Mouse (Mus musculus) midbrain, embryonic 12.5 days (tissue): ENCODE measurements around the gene C1qtnf6. TPM values are rescaled to one million over a fixed set of nuclear protein-coding genes. Genes with fewer than 3 reads are reported as not detected.

Experiments used
- polyA plus RNA-seq: library from polyadenylated mRNA; unstranded; fragments of >200 nt; fragmentation: Nextera tagmentation; extraction: Ambion mirVana; gene quantifications from 2 replicates; pipeline ENCODE4 v1.2.1, GENCODE M21; 2016

Gene C1qtnf6
- polyA plus RNA-seq, 1 experiment from 2014 or later = 9.0 TPM

Other genes starting within 250 kb of the C1qtnf6 start
- gene Csf2rb2, start 225.7 kb downstream of the C1qtnf6 start, polyA plus RNA-seq = 0.18 and 0.52 TPM in 2 replicates
- 0.97 and 1.1 TPM in 2 replicates for gene Csf2rb, start 205.7 kb downstream of the C1qtnf6 start, polyA plus RNA-seq
- not detected in 2 replicates for gene Tex33, start 135.5 kb downstream of the C1qtnf6 start, polyA plus RNA-seq
- gene Tst, start 125.5 kb downstream of the C1qtnf6 start, polyA plus RNA-seq = 4.9 and 5.5 TPM in 2 replicates
- 2.0 and 2.1 TPM in 2 replicates for gene Mpst, start 125.0 kb downstream of the C1qtnf6 start, polyA plus RNA-seq
- 76.1 and 84.8 TPM in 2 replicates for gene Kctd17, start 102.9 kb downstream of the C1qtnf6 start, polyA plus RNA-seq
- gene Tmprss6, start 62.8 kb downstream of the C1qtnf6 start, polyA plus RNA-seq = 0.05 TPM in 1 of 2 replicates, not detected in the other
- not detected in 2 replicates for gene Il2rb, start 36.1 kb downstream of the C1qtnf6 start, polyA plus RNA-seq
- 0.05 and 0.18 TPM in 2 replicates for gene Sstr3, start 13.3 kb upstream of the C1qtnf6 start, polyA plus RNA-seq
- gene Rac2, start 41.4 kb upstream of the C1qtnf6 start, polyA plus RNA-seq = 4.5 and 6.9 TPM in 2 replicates
- gene Cyth4, start 65.6 kb upstream of the C1qtnf6 start, polyA plus RNA-seq = 5.4 and 6.9 TPM in 2 replicates
- 0.88 and 2.2 TPM in 2 replicates for gene Elfn2, start 187.4 kb upstream of the C1qtnf6 start, polyA plus RNA-seq
- gene Mfng, start 242.1 kb upstream of the C1qtnf6 start, polyA plus RNA-seq = 119 and 137 TPM in 2 replicates